Mouse (Mus musculus) adrenal gland, postnatal 4 days (tissue): ENCODE results near the gene Dclre1b. TPM values are rescaled to one million over a fixed set of nuclear protein-coding genes. Genes with fewer than 3 reads are reported as not detected.
"Not testable (repeated sequence)": the region's sequence is repeated elsewhere in the genome, so short reads cannot be mapped to it uniquely, and the experiment has no call there.

Source experiments
- DNase-seq, 2 experiments: peaks; one replicate each; pipeline ENCODE4 v3.0.0; 2021 to 2022; ENCODE audit warnings: low spot score in 2 of 2, mixed read lengths in 2 of 2
- total RNA-seq, 2 experiments: library from RNA; stranded (reverse); gene quantifications; 2 replicates each; pipeline ENCODE4 v1.2.3; 2021

Gene Dclre1b
- total RNA-seq, 2 experiments from 2014 or later = 20.5 to 21.3 TPM

DNA sequence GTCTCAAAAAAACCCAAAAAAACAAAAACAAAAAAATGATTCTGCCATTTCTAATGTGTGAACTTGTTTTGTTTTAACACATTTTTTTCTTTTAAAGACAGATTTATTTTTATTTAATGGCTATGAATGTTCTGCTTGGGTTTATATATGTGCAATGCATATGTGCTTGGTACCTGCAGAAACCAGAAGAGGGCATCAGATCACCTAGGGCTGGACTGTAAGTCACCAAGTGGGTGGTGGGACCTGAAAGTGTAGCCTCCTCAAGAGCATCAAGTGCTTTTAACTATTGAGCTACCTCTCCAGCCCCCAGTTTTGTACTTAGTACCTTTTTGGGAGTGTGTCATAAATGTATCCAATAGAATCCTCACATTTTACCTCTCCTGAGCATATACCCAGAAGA lies 18.3 kb upstream of the Dclre1b start:
- DNase-seq = no peak

DNA sequence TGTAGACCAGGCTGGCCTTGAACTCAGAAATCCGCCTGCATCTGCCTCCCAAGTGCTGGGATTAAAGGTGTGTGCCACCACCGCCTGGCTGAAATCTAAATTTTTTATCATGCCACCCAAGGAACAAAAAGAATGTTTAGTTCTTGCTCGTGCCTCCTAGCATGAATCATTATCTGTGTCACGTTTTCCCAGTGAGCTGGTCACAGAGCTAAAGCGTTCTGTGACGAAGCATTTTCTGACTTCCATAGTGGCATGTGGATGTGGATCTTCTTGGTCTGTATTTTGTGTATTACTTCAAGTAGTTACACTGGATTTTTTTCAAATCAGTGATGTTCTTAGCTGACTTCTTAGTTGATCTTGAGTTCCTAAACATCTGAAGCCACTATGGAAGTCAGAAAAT lies 1.7 kb upstream of the Dclre1b start:
- DNase-seq = no peak

- DNase-seq = no peak
These were observed 531 bp upstream of the Dclre1b start for GRCm38 (mm10) chr3:103809799-103810150.

DNA sequence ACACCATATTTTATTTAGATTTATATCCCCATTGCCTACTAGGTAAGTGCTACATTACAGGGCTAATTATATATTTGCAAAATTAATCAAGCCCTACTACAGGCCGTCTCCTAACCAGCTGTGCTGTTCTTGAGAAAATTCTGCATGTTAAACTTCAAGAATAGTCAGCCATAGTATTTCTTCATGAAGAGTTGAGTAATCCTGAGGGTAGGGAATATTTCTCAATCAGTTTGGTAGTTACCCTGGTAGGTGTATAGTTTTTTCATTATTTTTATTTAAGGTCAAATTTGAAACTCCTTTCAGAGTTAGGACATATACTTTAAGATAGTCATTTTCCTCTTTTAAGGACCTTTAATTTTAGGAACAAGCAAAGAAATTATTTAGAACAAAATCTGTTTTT lies 3.6 kb downstream of the Dclre1b start:
- no peak for DNase-seq

DNA sequence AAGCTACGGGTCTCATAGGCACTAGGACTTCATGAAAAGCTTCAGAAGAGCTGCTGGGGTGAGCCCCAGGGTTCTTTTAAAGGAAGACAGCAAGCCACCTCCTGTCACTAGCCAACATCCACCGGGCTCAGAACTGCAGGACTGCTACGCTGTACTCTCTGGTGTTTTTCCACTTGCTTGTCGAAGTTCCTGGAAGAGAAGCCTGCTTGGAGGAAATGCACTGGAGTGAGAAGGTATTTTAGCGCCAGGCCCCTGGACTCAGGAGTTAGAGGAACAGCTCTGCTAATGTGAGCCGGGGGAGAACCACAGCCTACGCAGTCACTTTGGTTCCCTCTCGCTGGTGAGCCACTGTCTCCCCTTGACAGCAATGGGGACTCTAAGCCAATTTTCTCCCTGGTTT lies 6.4 kb downstream of the Dclre1b start:
- no peak for DNase-seq

GRCm38 (mm10) chr3:103801631-103802531 lies 7.4 kb downstream of the Dclre1b start:
- DNase-seq = peak in 1 of 2 experiments; percentile 52

GRCm38 (mm10) chr3:103799507-103799906 lies 9.7 kb downstream of the Dclre1b start:
- DNase-seq = no peak

DNA sequence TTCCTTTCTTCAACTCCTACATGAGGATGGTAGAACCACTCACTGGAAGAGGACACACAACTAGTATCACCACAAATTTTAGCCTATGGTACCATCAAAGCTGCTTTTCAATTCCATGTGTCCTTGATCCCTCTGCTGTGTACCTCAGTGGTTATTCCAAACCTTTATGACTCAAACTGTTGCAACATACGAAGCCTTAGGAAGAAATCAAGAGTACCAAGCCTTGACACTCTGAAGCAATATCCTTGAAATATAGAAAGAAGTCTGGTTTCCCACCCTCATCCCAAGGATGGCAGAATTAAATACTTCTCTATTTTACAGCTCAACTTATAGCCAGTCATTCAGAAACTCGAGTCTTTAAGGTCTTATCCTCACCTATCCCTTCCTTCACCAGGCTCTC lies 12.9 kb downstream of the Dclre1b start:
- DNase-seq = no peak

GRCm38 (mm10) chr3:103792566-103792965 lies 16.7 kb downstream of the Dclre1b start:
- no peak for DNase-seq

GRCm38 (mm10) chr3:103792111-103792406 lies 17.2 kb downstream of the Dclre1b start:
- not testable (repeated sequence) for DNase-seq

DNA sequence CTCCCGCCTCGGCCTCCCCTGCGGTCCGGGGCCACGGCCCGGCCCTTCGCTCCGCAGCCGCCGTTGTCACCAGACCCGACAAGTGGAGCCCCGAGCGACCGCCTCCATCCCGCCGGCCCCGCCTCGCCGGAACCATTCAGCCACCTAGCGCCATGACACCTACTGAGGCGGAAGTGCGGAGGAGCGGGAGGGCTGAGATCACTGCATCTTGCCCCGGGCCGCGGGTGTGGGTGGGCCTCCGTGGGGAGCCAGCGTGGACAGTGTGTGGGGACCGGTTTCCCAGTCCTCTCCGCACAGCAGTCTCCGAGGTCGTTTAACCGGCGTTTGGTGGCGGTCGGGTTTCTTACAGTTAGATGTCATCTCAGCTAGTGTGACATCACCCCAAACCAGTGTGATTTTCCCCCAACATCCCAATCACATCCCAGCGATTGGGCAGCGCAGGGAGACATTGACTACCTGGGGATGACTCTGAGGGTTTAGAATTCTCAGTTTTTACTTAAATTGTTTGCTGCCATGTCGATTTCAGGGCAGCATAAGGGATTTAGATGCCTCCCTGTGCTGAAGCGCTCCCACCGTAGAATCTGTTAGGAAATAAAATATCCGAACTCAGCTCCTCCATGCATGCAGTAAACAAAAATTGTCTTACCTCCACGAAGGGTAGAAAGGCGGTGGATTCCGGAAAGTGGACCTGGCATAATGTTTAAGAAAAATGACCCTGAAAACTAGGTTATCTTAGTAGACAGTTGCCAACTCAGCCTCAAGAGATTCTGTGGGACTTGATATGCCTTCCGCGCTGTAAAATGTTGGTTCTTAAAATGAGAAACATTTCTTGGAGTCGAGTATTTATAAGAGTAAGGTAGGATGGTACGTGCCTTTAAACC lies 17.8 kb downstream of the Dclre1b start, which contains the start of gene Hipk1:
TSS of gene Hipk1 (minus strand) at position 334 of the 881 bp plus-strand sequence.
- DNase-seq = peak; percentile 74 to 92

- peak in 1 of 2 experiments; percentile 20 for DNase-seq
These were observed 18.7 kb downstream of the Dclre1b start for GRCm38 (mm10) chr3:103790346-103791145.

DNA sequence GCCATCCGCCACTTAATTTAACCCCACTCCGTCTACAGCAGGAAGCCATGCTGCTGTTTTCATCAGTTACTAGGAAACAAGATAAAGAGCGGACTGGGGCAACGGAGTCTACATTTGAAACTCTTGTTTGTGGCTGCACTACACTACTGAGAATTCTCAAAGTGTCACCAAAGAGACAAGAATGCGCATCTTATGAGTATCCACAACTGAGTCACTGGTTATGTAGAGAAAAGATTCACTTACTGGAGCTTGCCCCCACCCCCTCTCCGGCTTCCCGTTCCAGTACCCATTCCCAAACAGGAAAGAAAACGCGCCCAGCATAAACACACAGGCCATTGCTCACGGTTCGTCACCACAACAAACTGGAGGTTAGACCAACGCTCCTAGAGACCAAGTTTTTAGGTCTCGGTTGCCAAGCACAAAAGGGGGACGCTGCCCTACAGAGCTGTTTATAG lies 19.3 kb downstream of the Dclre1b start:
- DNase-seq = no peak

DNA sequence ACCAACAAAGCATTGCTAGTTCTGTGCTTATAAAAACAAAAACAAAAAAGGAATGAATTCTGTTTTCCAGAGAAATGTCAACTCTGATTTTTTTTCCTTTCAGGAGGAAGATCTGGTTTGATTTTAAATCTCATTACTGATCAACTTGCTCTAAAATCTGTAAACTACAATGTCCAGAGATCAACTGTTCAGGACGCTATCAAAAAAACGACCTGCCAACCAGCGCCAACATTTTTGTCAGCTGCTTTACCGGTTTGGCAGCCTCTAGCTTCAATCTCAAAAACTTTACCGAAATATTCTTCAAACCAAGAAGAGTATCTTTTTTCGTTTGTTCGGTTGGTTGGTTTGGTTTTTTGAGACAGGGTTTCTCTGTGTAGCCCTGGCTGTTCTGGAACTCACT lies 20.1 kb downstream of the Dclre1b start:
- DNase-seq = no peak

DNA sequence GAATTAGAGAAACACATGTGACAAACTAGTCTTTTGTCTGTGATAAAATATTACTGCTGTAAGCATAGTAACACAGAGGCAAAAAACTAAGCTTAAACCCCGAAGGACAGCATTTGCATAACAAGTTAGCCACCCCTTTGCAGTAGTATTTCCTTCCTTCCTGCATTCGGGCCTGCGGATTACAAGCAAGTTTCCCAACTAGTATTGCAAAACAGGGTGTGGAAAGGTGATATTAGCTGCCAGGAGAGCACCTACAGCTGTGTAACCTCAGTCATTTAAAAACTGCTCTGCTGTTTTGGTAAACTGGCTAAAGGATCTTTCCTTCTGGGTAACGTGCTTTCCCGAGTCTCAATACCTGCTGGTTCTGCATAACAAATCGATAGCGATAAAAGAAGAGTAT lies 22.0 kb downstream of the Dclre1b start:
- DNase-seq = no peak

DNA sequence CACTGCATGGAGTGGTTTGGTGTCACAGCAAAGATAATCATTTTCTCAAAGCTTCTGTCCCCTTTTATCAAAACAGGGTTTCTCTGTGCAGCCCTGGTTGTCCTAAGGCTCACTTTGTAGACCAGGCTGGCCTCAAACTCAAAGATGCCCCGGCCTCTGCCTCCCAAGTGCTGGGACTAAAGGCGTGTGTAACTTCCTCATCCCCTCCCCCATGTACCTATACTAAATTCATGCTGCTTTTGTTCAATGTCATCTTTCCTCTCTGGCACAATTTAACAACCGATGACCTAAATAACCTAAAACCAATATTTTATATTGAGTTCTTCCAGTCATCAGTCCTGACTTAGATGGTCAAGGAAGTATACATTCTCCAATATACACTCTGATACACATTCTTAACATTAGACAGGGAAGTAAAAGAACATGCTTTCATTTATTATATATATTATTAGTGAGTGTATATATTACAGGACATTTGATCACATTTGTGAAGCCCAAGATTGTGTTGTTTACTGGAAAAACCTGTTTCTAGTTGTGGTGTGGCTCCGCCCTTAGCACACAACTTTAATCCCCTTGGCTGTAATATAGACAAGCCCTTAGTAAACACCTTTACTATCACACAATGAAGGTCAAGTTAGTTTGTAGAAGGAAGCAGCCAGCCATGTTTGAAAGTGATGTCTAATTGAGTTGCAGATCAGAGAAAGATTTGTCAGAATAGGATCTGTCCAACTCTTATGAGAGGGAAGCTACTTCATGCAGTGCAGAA lies 26.2 kb downstream of the Dclre1b start:
- no peak for DNase-seq

DNA sequence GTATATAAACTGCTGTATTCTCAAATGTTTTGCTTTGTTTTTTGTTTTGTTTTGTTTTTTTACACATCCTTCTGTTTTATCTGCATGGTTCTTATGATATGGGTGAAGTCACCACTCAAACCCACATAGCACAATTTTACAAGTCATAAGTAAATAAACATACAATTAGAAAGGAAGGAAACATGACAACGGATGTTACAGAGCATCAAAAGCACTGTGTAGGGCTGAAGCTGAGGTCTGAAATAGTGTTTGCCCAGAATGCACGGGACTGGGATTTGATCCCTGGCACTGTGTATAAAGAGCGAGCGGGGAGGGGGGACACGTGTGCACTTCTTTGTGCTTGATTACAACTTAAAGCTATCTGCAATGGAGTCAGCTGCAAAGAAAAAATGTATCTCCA lies 28.5 kb downstream of the Dclre1b start:
- no peak for DNase-seq

DNA sequence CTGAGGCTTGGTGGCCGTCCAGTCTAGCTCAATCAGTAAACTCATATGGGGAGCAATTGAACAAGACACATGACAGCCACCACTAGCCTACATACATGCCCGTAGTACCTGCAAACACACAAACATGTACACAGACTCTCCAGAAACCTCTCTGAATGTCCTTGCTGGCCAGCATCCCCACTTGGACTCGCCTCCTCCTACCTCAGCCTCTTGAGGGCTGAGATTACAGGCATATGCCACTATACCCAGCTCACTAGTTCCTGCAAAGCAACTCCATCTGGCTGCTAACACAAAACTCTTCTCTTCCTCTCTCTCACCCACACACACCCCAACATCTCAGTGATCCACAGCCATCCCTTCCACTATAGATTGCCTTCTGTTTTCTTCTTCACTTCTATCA lies 29.0 kb downstream of the Dclre1b start:
- no peak for DNase-seq

GRCm38 (mm10) chr3:103779183-103779582 lies 30.1 kb downstream of the Dclre1b start:
- no peak for DNase-seq

DNA sequence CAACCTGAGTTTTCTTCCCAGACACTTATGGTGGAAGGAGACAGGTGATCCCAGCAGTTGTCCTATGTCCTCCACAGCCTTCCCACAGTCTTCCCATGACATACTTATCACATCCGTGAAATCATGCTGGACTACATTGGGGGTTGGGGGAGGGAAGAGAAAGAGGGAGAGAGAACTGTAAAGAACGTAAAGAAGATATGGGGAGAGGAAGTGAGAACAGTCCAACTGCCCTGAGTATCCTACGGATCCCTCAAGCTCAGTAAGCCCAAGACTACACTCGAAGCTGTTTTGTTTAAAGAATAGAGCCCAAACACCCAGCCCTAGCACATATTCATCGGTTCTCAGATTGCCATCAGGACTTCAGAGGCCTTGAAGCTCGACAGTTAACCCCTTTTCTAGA lies 30.6 kb downstream of the Dclre1b start:
- no peak for DNase-seq

DNA sequence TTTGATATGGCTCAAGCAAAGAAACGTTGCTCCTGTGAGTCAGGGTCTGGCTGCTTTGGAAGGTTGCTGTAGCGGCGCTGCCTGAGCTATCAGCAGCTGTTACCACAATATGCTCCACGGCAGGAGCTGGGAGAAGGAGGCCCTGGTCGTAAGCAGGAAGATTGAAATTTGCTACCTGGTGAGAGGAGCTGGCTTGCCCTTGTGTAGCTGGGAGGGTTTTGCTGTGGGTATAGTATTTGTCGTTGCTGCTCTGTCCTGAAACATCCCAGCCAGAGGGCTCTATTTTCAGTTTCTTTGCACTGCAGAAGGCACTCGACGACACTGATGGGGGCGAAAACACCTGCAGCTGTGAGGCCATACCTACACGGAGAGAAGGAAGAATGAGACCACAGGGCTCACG lies 31.3 kb downstream of the Dclre1b start:
- DNase-seq = no peak
